Mouse (Mus musculus): Measurements from ENCODE around the gene Rhot2. TPM values are rescaled to one million over a fixed set of nuclear protein-coding genes. Genes with fewer than 3 reads are reported as not detected.

Gene Rhot2
- polyA plus RNA-seq, 1 experiment from 2014 or later = 32.7 TPM

DNA sequence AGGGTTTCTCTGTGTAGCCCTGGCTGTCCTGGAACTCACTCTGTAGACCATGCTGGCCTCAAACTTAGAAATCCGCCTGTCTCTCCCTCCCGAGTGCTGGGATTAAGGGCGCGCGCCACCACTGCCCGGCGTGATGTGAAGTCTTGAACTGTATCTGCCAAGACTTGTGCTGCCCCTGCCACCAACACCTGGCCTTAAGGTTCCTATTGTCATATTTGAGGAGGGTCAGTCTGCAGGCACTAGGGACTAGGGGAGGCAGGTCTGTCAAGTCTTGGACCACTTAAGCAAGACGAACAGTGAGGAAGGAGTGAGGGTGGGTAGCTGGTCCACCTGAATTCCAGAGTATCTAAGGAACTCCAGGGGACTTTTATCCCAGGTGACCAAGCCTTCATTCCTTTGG, 24.8 kb upstream of the Rhot2 start:
- Histone ChIP-seq H3K27ac (ENCODE audit: low read length) (no peak overlapping the region), H3K4me2 (ENCODE audit: low read depth, low read length) (no peak overlapping the region), H3K4me3 (ENCODE audit: low read length) (no peak overlapping the region), H3K9ac (ENCODE audit: low read length) (no peak overlapping the region), H3K9me3 (replicated peaks; ENCODE audit: control insufficient read depth, low read length) (no peaks in the 10 kb centered on the region), H3K27me3 (ENCODE audit: control insufficient read depth, insufficient read depth, low read length) (no peaks in the 10 kb centered on the region), H3K4me1 (ENCODE audit: control insufficient read depth, insufficient read depth, low read length) (peaks cover 21% of the 10 kb centered on the region), H3K36me3 (ENCODE audit: control insufficient read depth, insufficient read depth) (no peaks in the 10 kb centered on the region)
- ATAC-seq (replicated peaks; ENCODE audit: extremely low read depth, insufficient read depth, low FRiP score) = no peak
- 87% methylated on average over 8 of the region's 8 CpGs for WGBS

DNA sequence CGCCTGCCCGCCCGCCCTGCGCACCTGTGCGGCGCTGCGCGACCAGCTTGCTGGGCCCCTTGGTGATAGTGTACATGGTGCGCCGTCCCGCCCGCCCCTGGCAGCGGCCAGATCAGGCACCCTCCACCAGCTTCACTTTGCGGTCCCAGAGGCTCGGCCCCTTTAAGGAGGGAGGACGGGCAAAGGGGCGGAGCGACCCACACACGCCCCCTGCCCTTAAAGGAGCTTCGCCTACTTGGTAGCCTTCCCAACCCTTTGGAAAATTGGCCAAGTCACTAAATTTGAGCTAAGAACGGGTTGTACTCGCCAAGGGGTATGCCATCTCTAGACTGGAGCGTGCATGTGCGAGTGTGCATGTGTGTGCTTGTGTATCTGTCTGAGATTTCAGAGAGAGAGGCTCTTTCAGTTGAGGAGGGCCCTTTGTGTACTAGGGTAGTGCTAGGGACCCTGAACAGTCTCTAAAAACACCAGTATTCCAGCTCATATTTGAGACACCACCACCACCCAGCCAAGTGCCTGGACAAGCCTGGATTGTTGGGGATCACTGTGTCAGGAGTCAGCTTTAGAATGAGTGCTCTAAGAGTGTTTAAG, 24.0 kb upstream of the Rhot2 start, which contains the start of gene Mcrip2:
Gene Mcrip2 (minus strand): TSS at position 164 of the 591 bp plus-strand sequence.
- H3K9ac ChIP-seq (ENCODE audit: low read length) = peak within 1 kb of the TSS; percentile 97
- peak within 1 kb of the TSS; percentile 94 for H3K4me3 ChIP-seq (ENCODE audit: low read length)
- no peaks in the 10 kb centered on the region for H3K36me3 ChIP-seq (ENCODE audit: control insufficient read depth, insufficient read depth)
- H3K4me1 ChIP-seq (ENCODE audit: control insufficient read depth, insufficient read depth, low read length) = peaks cover 14% of the 10 kb centered on the region
- WGBS = under 1% methylated on average over 24 of the region's 24 CpGs
- H3K27me3 ChIP-seq (ENCODE audit: control insufficient read depth, insufficient read depth, low read length) = no peaks in the 10 kb centered on the region
- peak; percentile 87 for ATAC-seq (replicated peaks; ENCODE audit: extremely low read depth, insufficient read depth, low FRiP score)
- H3K4me2 ChIP-seq (ENCODE audit: low read depth, low read length) = peak within 1 kb of the TSS; percentile 90
- H3K27ac ChIP-seq (ENCODE audit: low read length) = peak within 1 kb of the TSS; percentile 98
- no peaks in the 10 kb centered on the region for H3K9me3 ChIP-seq (replicated peaks; ENCODE audit: control insufficient read depth, low read length)

DNA sequence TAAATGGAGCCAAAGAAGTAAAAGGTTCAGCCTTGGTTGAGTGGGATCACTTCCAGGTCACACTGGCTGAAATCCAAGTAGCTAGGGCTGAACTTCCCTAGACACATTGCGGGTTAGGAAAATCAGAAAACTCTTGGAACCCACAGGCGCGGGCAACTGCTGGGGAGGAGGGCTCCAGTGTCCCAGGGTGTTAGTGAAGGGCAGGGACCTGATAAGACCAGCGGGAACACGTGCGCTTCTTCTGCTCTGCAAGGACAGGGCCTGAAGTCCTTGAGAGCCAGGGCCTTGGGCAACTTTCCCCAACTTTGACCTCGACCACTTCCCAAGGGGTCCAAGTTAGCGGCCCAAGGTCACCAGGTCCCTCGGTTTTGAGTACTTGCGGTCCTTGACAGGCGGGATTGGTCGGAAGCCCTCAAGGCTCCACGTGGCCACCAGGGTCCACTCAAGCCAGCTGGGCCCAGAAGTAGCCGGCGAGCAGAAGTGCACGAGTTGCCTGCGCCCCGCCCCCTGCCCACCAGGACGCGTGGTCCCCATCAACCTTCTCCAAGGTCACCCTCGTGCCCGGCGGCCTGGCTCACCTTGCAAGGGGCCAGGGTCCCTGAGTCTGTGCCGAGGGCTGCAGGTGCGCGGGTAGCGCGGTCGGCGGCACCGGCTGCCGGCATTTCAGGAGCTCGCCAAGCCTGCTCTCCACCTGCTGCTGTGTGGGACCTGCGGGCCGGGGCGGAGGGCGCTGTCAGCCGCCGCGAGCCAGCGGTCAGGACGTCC, 23.4 kb upstream of the Rhot2 start:
- ATAC-seq (replicated peaks; ENCODE audit: extremely low read depth, insufficient read depth, low FRiP score) = peak; percentile 56
- Histone ChIP-seq H3K36me3 (ENCODE audit: control insufficient read depth, insufficient read depth) (no peaks in the 10 kb centered on the region), H3K4me1 (ENCODE audit: control insufficient read depth, insufficient read depth, low read length) (peaks cover 14% of the 10 kb centered on the region), H3K4me2 (ENCODE audit: low read depth, low read length) (peak overlapping the region; percentile 90), H3K9me3 (replicated peaks; ENCODE audit: control insufficient read depth, low read length) (no peaks in the 10 kb centered on the region), H3K27me3 (ENCODE audit: control insufficient read depth, insufficient read depth, low read length) (no peaks in the 10 kb centered on the region), H3K9ac (ENCODE audit: low read length) (peak overlapping the region; percentile 97), H3K27ac (ENCODE audit: low read length) (peak overlapping the region; percentile 98), H3K4me3 (ENCODE audit: low read length) (peak overlapping the region; percentile 94)
- WGBS = under 1% methylated on average over 42 of the region's 42 CpGs

DNA sequence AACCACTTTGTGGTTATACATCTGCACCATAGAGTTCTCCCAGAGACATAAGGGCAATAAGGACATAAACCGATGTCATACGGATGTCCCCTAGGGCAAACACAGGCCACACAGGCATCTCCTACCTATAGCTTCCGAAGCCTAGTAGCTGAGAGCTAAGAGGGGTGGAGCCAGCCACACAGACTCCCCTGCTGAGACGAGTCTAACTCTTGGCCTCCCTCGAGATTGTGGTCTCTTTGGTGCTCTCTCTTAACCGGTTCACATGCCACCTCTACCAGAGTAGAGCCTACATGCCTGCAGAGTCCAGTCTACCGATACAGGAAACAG, 22.8 kb upstream of the Rhot2 start:
- peak overlapping the region; percentile 98 for H3K27ac ChIP-seq (ENCODE audit: low read length)

GRCm38 (mm10) chr17:25866172-25866571, 21.5 kb upstream of the Rhot2 start:
- Histone ChIP-seq H3K4me2 (ENCODE audit: low read depth, low read length) (peak overlapping the region; percentile 90), H3K9ac (ENCODE audit: low read length) (peak overlapping the region; percentile 36; the same call in 1 of the 2 replicates), H3K9me3 (replicated peaks; ENCODE audit: control insufficient read depth, low read length) (no peaks in the 10 kb centered on the region), H3K4me1 (ENCODE audit: control insufficient read depth, insufficient read depth, low read length) (peaks cover 20% of the 10 kb centered on the region), H3K27me3 (ENCODE audit: control insufficient read depth, insufficient read depth, low read length) (no peaks in the 10 kb centered on the region), H3K27ac (ENCODE audit: low read length) (no peak overlapping the region), H3K36me3 (ENCODE audit: control insufficient read depth, insufficient read depth) (no peaks in the 10 kb centered on the region), H3K4me3 (ENCODE audit: low read length) (peak overlapping the region; percentile 94)
- ATAC-seq (replicated peaks; ENCODE audit: extremely low read depth, insufficient read depth, low FRiP score) = no peak
- whole genome bisulfite sequencing = 91% methylated on average over 3 of the region's 3 CpGs

More for the DNA sequence above, 22.8 kb upstream of the Rhot2 start:
- Histone ChIP-seq H3K4me2 (ENCODE audit: low read depth, low read length) (peak overlapping the region; percentile 90), H3K27me3 (ENCODE audit: control insufficient read depth, insufficient read depth, low read length) (no peaks in the 10 kb centered on the region), H3K9me3 (replicated peaks; ENCODE audit: control insufficient read depth, low read length) (no peaks in the 10 kb centered on the region), H3K9ac (ENCODE audit: low read length) (peak overlapping the region; percentile 97), H3K36me3 (ENCODE audit: control insufficient read depth, insufficient read depth) (no peaks in the 10 kb centered on the region), H3K4me3 (ENCODE audit: low read length) (peak overlapping the region; percentile 94), H3K4me1 (ENCODE audit: control insufficient read depth, insufficient read depth, low read length) (peaks cover 14% of the 10 kb centered on the region)
- WGBS = 8% methylated on average over 7 of the region's 7 CpGs
- ATAC-seq (replicated peaks; ENCODE audit: extremely low read depth, insufficient read depth, low FRiP score) = no peak; the same call in 1 of the 2 replicates

DNA sequence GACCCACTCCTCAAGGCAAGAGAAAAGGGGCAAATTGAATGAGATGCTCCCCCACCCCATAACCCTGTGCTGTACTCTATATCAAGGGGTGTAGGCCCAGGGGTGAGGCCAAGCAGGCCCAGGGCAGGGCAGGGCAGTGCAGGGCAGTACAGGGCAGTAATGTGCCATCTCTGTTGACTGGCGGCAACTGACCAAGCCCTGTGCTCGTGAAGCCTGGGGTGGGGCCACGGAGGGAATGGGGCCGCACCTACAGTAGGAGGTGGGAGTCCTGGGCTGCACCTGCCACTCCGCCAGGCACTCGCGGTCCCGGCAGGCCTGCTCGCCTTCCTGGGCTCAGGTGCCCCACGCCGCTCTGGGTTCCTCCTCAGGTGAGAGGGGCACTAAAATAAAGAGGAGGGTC, 20.6 kb upstream of the Rhot2 start:
- Histone ChIP-seq H3K36me3 (ENCODE audit: control insufficient read depth, insufficient read depth) (no peaks in the 10 kb centered on the region), H3K9me3 (replicated peaks; ENCODE audit: control insufficient read depth, low read length) (no peaks in the 10 kb centered on the region), H3K4me2 (ENCODE audit: low read depth, low read length) (no peak overlapping the region), H3K9ac (ENCODE audit: low read length) (no peak overlapping the region), H3K4me1 (ENCODE audit: control insufficient read depth, insufficient read depth, low read length) (peaks cover 27% of the 10 kb centered on the region), H3K4me3 (ENCODE audit: low read length) (no peak overlapping the region), H3K27me3 (ENCODE audit: control insufficient read depth, insufficient read depth, low read length) (no peaks in the 10 kb centered on the region), H3K27ac (ENCODE audit: low read length) (no peak overlapping the region)
- 89% methylated on average over 11 of the region's 11 CpGs for WGBS
- no peak for ATAC-seq (replicated peaks; ENCODE audit: extremely low read depth, insufficient read depth, low FRiP score)

DNA sequence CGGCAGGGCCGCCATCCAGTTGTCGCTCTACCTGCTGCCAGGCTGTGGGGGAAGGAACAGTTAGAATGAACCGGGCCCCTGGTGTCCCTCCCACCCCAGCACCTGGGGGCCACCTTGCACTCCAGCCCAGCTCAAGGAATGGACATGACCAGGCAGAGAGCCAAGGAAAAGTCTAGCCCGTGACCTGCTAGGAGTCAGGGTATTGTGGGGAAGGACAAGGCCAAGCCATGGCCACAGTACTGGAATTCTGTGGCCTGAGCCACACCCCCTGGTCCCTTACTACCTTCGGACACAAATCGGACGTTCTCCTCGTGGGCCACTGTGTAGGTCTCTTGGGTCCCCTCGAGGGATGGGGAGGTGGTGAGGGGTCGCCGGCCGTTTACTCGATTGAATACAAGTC, 19.7 kb upstream of the Rhot2 start:
- ATAC-seq (replicated peaks; ENCODE audit: extremely low read depth, insufficient read depth, low FRiP score) = no peak
- WGBS = 87% methylated on average over 14 of the region's 14 CpGs
- H3K9me3 ChIP-seq (replicated peaks; ENCODE audit: control insufficient read depth, low read length) = no peaks in the 10 kb centered on the region
- H3K4me2 ChIP-seq (ENCODE audit: low read depth, low read length) = no peak overlapping the region
- H3K9ac ChIP-seq (ENCODE audit: low read length) = no peak overlapping the region
- peaks cover 27% of the 10 kb centered on the region for H3K4me1 ChIP-seq (ENCODE audit: control insufficient read depth, insufficient read depth, low read length)
- H3K4me3 ChIP-seq (ENCODE audit: low read length) = no peak overlapping the region
- no peaks in the 10 kb centered on the region for H3K36me3 ChIP-seq (ENCODE audit: control insufficient read depth, insufficient read depth)
- no peaks in the 10 kb centered on the region for H3K27me3 ChIP-seq (ENCODE audit: control insufficient read depth, insufficient read depth, low read length)
- no peak overlapping the region for H3K27ac ChIP-seq (ENCODE audit: low read length)

- no peaks in the 10 kb centered on the region for H3K9me3 ChIP-seq (replicated peaks; ENCODE audit: control insufficient read depth, low read length)
- H3K9ac ChIP-seq (ENCODE audit: low read length) = no peak overlapping the region
- 87% methylated on average over 6 of the region's 6 CpGs for WGBS
- H3K4me2 ChIP-seq (ENCODE audit: low read depth, low read length) = no peak overlapping the region
- H3K27ac ChIP-seq (ENCODE audit: low read length) = no peak overlapping the region
- no peak for ATAC-seq (replicated peaks; ENCODE audit: extremely low read depth, insufficient read depth, low FRiP score)
- H3K4me3 ChIP-seq (ENCODE audit: low read length) = no peak overlapping the region
- no peaks in the 10 kb centered on the region for H3K36me3 ChIP-seq (ENCODE audit: control insufficient read depth, insufficient read depth)
- peaks cover 22% of the 10 kb centered on the region for H3K4me1 ChIP-seq (ENCODE audit: control insufficient read depth, insufficient read depth, low read length)
- H3K27me3 ChIP-seq (ENCODE audit: control insufficient read depth, insufficient read depth, low read length) = no peaks in the 10 kb centered on the region
These were observed 19.0 kb upstream of the Rhot2 start for GRCm38 (mm10) chr17:25863681-25864080.
